Mouse (Mus musculus): ENCODE data around the gene Arid3b. TPM values are rescaled to one million over a fixed set of nuclear protein-coding genes. Genes with fewer than 3 reads are reported as not detected.

Arid3b gene
- polyA plus RNA-seq, 1 experiment from 2014 or later, result 2.9 TPM

- H3K27me3 ChIP-seq, result no peaks in the 10 kb centered on the region
- ATAC-seq (no peak), DNase-seq (ENCODE audit: low read depth, low spot score) (no peak)
- in situ Hi-C loops (cut with MboI; ENCODE audit: low pct_unique_long_range_greater_than_20kb), result loop anchor here (10.0 kb wide), 1 partner anchor 212 kb away; no protein-coding TSS in a partner anchor
- CTCF ChIA-PET, result no interaction called here
- POLR2A ChIA-PET, result no interaction called here
- TF ChIP-seq CTCF (IDR thresholded peaks at IDR 0.05), result no peak
Observed at GRCm38 (mm10) chr9:57782656-57783055, 53.9 kb downstream of the Arid3b start.

- ATAC-seq (no peak), DNase-seq (ENCODE audit: low read depth, low spot score) (no peak)
- POLR2A ChIA-PET, result no interaction called here
- H3K27me3 ChIP-seq, result peaks cover 6% of the 10 kb centered on the region
- CTCF ChIA-PET, result no interaction called here
- no peak for TF ChIP-seq CTCF (IDR thresholded peaks at IDR 0.05)
- in situ Hi-C loops (cut with MboI; ENCODE audit: low pct_unique_long_range_greater_than_20kb), result no loop called here
Observed at GRCm38 (mm10) chr9:57775736-57776135, 60.9 kb downstream of the Arid3b start.

GRCm38 (mm10) chr9:57775026-57775425 is 61.6 kb downstream of the Arid3b start:
- DNase-seq (ENCODE audit: low read depth, low spot score) (no peak), ATAC-seq (no peak)
- ChIA-PET CTCF (interaction anchor here (3.4 kb wide), 1 partner anchor 12 kb away, joined by 15 read pairs; no protein-coding TSS in a partner anchor), POLR2A (interaction anchor here (0.7 to 0.8 kb wide), 2 partner anchors 9 to 445 kb away, joined by 3 read pairs; partner anchors contain the start of gene Clk3)
- no peak for TF ChIP-seq CTCF (IDR thresholded peaks at IDR 0.05)
- H3K27me3 ChIP-seq, result peaks cover 6% of the 10 kb centered on the region
- in situ Hi-C loops (cut with MboI; ENCODE audit: low pct_unique_long_range_greater_than_20kb), result no loop called here

- no peak for TF ChIP-seq CTCF (IDR thresholded peaks at IDR 0.05)
- no peak for DNase-seq (ENCODE audit: low read depth, low spot score)
- no peak for ATAC-seq
- in situ Hi-C loops (cut with MboI; ENCODE audit: low pct_unique_long_range_greater_than_20kb), result no loop called here
- ChIA-PET CTCF (interaction anchor here (1.2 to 3.4 kb wide), 3 partner anchors 13 to 28 kb away, joined by 3 to 15 read pairs (median 4); no protein-coding TSS in a partner anchor), POLR2A (no interaction called here)
- peaks cover 6% of the 10 kb centered on the region for H3K27me3 ChIP-seq
Observed at GRCm38 (mm10) chr9:57774168-57774567, 62.4 kb downstream of the Arid3b start.

GRCm38 (mm10) chr9:57773754-57774153 is 62.8 kb downstream of the Arid3b start:
- TF ChIP-seq CTCF (IDR thresholded peaks at IDR 0.05), result no peak
- in situ Hi-C loops (cut with MboI; ENCODE audit: low pct_unique_long_range_greater_than_20kb), result no loop called here
- POLR2A ChIA-PET, result no interaction called here
- CTCF ChIA-PET, result interaction anchor here (1.2 to 3.4 kb wide), 3 partner anchors 13 to 27 kb away, joined by 3 to 15 read pairs (median 4); no protein-coding TSS in a partner anchor
- peaks cover 6% of the 10 kb centered on the region for H3K27me3 ChIP-seq
- no peak for ATAC-seq
- no peak for DNase-seq (ENCODE audit: low read depth, low spot score)

- TF ChIP-seq CTCF (IDR thresholded peaks at IDR 0.05), result no peak
- ATAC-seq (no peak), DNase-seq (ENCODE audit: low read depth, low spot score) (no peak)
- POLR2A ChIA-PET, result no interaction called here
- in situ Hi-C loops (cut with MboI; ENCODE audit: low pct_unique_long_range_greater_than_20kb), result no loop called here
- peaks cover 4% of the 10 kb centered on the region for H3K27me3 ChIP-seq
- CTCF ChIA-PET, result no interaction called here
Observed at GRCm38 (mm10) chr9:57770836-57771235, 65.8 kb downstream of the Arid3b start.

- in situ Hi-C loops (cut with MboI; ENCODE audit: low pct_unique_long_range_greater_than_20kb), result no loop called here
- TF ChIP-seq CTCF (IDR thresholded peaks at IDR 0.05), result no peak
- CTCF ChIA-PET, result interaction anchor here (0.6 kb wide), 1 partner anchor 11 kb away, joined by 3 read pairs; no protein-coding TSS in a partner anchor
- DNase-seq (ENCODE audit: low read depth, low spot score) (no peak), ATAC-seq (no peak)
- POLR2A ChIA-PET, result no interaction called here
- H3K27me3 ChIP-seq, result no peaks in the 10 kb centered on the region
Observed at GRCm38 (mm10) chr9:57770214-57770613, 66.4 kb downstream of the Arid3b start.

GRCm38 (mm10) chr9:57769539-57770069 is 67.0 kb downstream of the Arid3b start:
- CTCF ChIA-PET, result interaction anchor here (0.6 kb wide), 1 partner anchor 10 kb away, joined by 3 read pairs; no protein-coding TSS in a partner anchor
- no peaks in the 10 kb centered on the region for H3K27me3 ChIP-seq
- TF ChIP-seq CTCF (IDR thresholded peaks at IDR 0.05), result no peak
- ATAC-seq, result no peak
- POLR2A ChIA-PET, result interaction anchor here (0.6 kb wide), 1 partner anchor 198 kb away, joined by 3 read pairs; no protein-coding TSS in a partner anchor
- no peak for DNase-seq (ENCODE audit: low read depth, low spot score)
- in situ Hi-C loops (cut with MboI; ENCODE audit: low pct_unique_long_range_greater_than_20kb), result no loop called here

GRCm38 (mm10) chr9:57767231-57767630 is 69.4 kb downstream of the Arid3b start:
- DNase-seq (ENCODE audit: low read depth, low spot score) (no peak), ATAC-seq (no peak)
- no peaks in the 10 kb centered on the region for H3K27me3 ChIP-seq
- ChIA-PET CTCF (no interaction called here), POLR2A (interaction anchor here (0.9 kb wide), 1 partner anchor 12 kb away, joined by 3 read pairs; no protein-coding TSS in a partner anchor)
- TF ChIP-seq CTCF (IDR thresholded peaks at IDR 0.05), result no peak
- in situ Hi-C loops (cut with MboI; ENCODE audit: low pct_unique_long_range_greater_than_20kb), result no loop called here

GRCm38 (mm10) chr9:57766431-57766830 is 70.2 kb downstream of the Arid3b start:
- ChIA-PET POLR2A (interaction anchor here (0.7 to 1.4 kb wide), 2 partner anchors 8 to 110 kb away, joined by 3 to 4 read pairs; no protein-coding TSS in a partner anchor), CTCF (no interaction called here)
- ATAC-seq, result no peak
- H3K27me3 ChIP-seq, result no peaks in the 10 kb centered on the region
- in situ Hi-C loops (cut with MboI; ENCODE audit: low pct_unique_long_range_greater_than_20kb), result no loop called here
- no peak for DNase-seq (ENCODE audit: low read depth, low spot score)
- no peak for TF ChIP-seq CTCF (IDR thresholded peaks at IDR 0.05)

Data from Patski (cell line).